9 mouse cellular contexts compared by ENCODE assay signal in genomic region chr7:5052438-5052837, GRCm38 (mm10). TPM values are rescaled to one million over a fixed set of nuclear protein-coding genes. Genes with fewer than 3 reads are reported as not detected.
A peak's percentile ranks its signal among the peaks of the same experiment; 100 is the strongest.
DNase-seq lines count a peak whose midpoint lies in the region; ATAC-seq lines count a peak whose summit lies in the region.
"Had no signal": no experiment of that assay in that cellular context is flagged by ENCODE, and none has a peak within 500 bp of the region (broad histone marks: within the 10 kb centered on the region; RNA-seq: fewer than 3 reads in every experiment).

No protein-coding gene starts in this region.

- peak overlapping the region; percentile 91 for H3K4me3 ChIP-seq in heart, embryonic 12.5 days
- H3K4me3 ChIP-seq in hindbrain, embryonic 10.5 days: peak overlapping the region; percentile 87
- H3K4me3 ChIP-seq in midbrain, embryonic 12.5 days: peak overlapping the region; percentile 80

- no peak for DNase-seq in heart, postnatal 25 days (ENCODE audit: low spot score)
- DNase-seq in ES-CJ7 (ENCODE audit: low read depth, low spot score): peak; percentile 50
- DNase-seq in hindbrain, embryonic 10.5 days (ENCODE audit: low spot score): no peak
- DNase-seq in ovary, postnatal 10 days (ENCODE audit: low spot score): no peak
- no peak for DNase-seq in lung, postnatal 4 days
- DNase-seq: left cerebral cortex, postnatal 4 days had no signal

- H3K9me3 ChIP-seq in heart, embryonic 12.5 days (replicated peaks): no peaks in the 10 kb centered on the region
- 0 out of 2 replicates have a peak, but pooled peaks cover 4% of the 10 kb centered on the region for H3K9me3 ChIP-seq in hindbrain, embryonic 10.5 days
- no peaks in the 10 kb centered on the region for H3K9me3 ChIP-seq in midbrain, embryonic 12.5 days

- intact Hi-C loops in heart, postnatal 25 days (cut with DNase I): loop anchor here (5.0 kb wide), 2 partner anchors 40 to 185 kb away; partner anchors contain the start of genes Fiz1 and Zfp524

- peaks cover 41% of the 10 kb centered on the region for H3K4me1 ChIP-seq in heart, embryonic 12.5 days (replicated peaks)
- peaks cover 54% of the 10 kb centered on the region for H3K4me1 ChIP-seq in hindbrain, embryonic 10.5 days (replicated peaks)
- H3K4me1 ChIP-seq in midbrain, embryonic 12.5 days: peaks cover 39% of the 10 kb centered on the region

- 7% methylated on average over 10 of the region's 12 CpGs for WGBS in heart, embryonic 12.5 days
- WGBS in hindbrain, embryonic 10.5 days: 2% methylated on average over 12 of the region's 12 CpGs
- WGBS in midbrain, embryonic 12.5 days: 3% methylated on average over 11 of the region's 12 CpGs

- no peak for ATAC-seq in heart, embryonic 12.5 days (ENCODE audit: insufficient number of reproducible peaks, low FRiP score)
- ATAC-seq in midbrain, embryonic 12.5 days (ENCODE audit: low FRiP score, low read depth): no peak
- ATAC-seq in megakaryocyte progenitor cell, adult 5-6 weeks (replicated peaks; ENCODE audit: poor library complexity): no peak

- peaks cover 59% of the 10 kb centered on the region for H3K27me3 ChIP-seq in heart, embryonic 12.5 days (replicated peaks)
- H3K27me3 ChIP-seq in hindbrain, embryonic 10.5 days (ENCODE audit: insufficient read depth, poor library complexity, severe bottlenecking): peaks cover 66% of the 10 kb centered on the region
- peaks cover 55% of the 10 kb centered on the region for H3K27me3 ChIP-seq in midbrain, embryonic 12.5 days

- H3K9ac ChIP-seq in heart, embryonic 12.5 days: peak overlapping the region; percentile 88
- H3K9ac ChIP-seq in midbrain, embryonic 12.5 days (replicated peaks): peak overlapping the region; percentile 89

- H3K4me2 ChIP-seq in heart, embryonic 12.5 days: peak overlapping the region; percentile 88
- peak overlapping the region; percentile 69 for H3K4me2 ChIP-seq in midbrain, embryonic 12.5 days (replicated peaks)

- no peak overlapping the region for H3K27ac ChIP-seq in heart, embryonic 12.5 days (ENCODE audit: poor library complexity, severe bottlenecking)
- H3K27ac ChIP-seq in hindbrain, embryonic 10.5 days: peak overlapping the region; percentile 66
- no peak overlapping the region for H3K27ac ChIP-seq in midbrain, embryonic 12.5 days (replicated peaks)

- no peaks in the 10 kb centered on the region for H3K36me3 ChIP-seq in heart, embryonic 12.5 days
- H3K36me3 ChIP-seq in hindbrain, embryonic 10.5 days: no peaks in the 10 kb centered on the region
- no peaks in the 10 kb centered on the region for H3K36me3 ChIP-seq in midbrain, embryonic 12.5 days

RNA-seq across cellular contexts. Expression of gene Zfp580, which starts 1.1 kb away (rescaled TPM):
- polyA plus RNA-seq in heart, embryonic 12.5 days (2016; fragmentation: Nextera tagmentation; extraction: Ambion mirVana): 16.6 and 17.7 TPM in 2 replicates
- 1 to 10 TPM; 5.6 to 5.8 TPM for total RNA-seq in heart, postnatal 25 days (2021)
- 37.7 and 53.4 TPM in 2 replicates for polyA plus RNA-seq in hindbrain, embryonic 10.5 days (2016; fragmentation: Nextera tagmentation; extraction: Ambion mirVana)
- polyA plus RNA-seq in midbrain, embryonic 12.5 days (2016; fragmentation: Nextera tagmentation; extraction: Ambion mirVana): 54.6 and 56.3 TPM in 2 replicates
- 2.3 and 3.0 TPM in 2 replicates for total RNA-seq in megakaryocyte progenitor cell, adult 5-6 weeks (2015)
- total RNA-seq in megakaryocyte progenitor cell, adult 5-6 weeks (2017): 0.24 and 0.67 TPM in 2 replicates

RNA-seq across cellular contexts. Expression of gene U2af2, which starts 9.5 kb away (rescaled TPM):
- 81.7 and 83.9 TPM in 2 replicates for polyA plus RNA-seq in heart, embryonic 12.5 days (2016; fragmentation: Nextera tagmentation; extraction: Ambion mirVana)
- 10 to 100 TPM; 66.9 to 71.1 TPM for total RNA-seq in heart, postnatal 25 days (2021)
- 179 and 180 TPM in 2 replicates for polyA plus RNA-seq in hindbrain, embryonic 10.5 days (2016; fragmentation: Nextera tagmentation; extraction: Ambion mirVana)
- 148 and 160 TPM in 2 replicates for polyA plus RNA-seq in midbrain, embryonic 12.5 days (2016; fragmentation: Nextera tagmentation; extraction: Ambion mirVana)
- total RNA-seq in megakaryocyte progenitor cell, adult 5-6 weeks (2015): 99.3 TPM in 2 replicates
- 225 and 247 TPM in 2 replicates for total RNA-seq in megakaryocyte progenitor cell, adult 5-6 weeks (2017)

RNA-seq across cellular contexts. Expression of gene Zfp784, which starts 14.2 kb away (rescaled TPM):
- 3.6 and 4.9 TPM in 2 replicates for polyA plus RNA-seq in heart, embryonic 12.5 days (2016; fragmentation: Nextera tagmentation; extraction: Ambion mirVana)
- 1 to 10 TPM; 5.3 to 6.1 TPM for total RNA-seq in heart, postnatal 25 days (2021)
- 3.3 and 3.9 TPM in 2 replicates for polyA plus RNA-seq in hindbrain, embryonic 10.5 days (2016; fragmentation: Nextera tagmentation; extraction: Ambion mirVana)
- 5.4 and 5.8 TPM in 2 replicates for polyA plus RNA-seq in midbrain, embryonic 12.5 days (2016; fragmentation: Nextera tagmentation; extraction: Ambion mirVana)
- total RNA-seq in megakaryocyte progenitor cell, adult 5-6 weeks (2015): 0.72 and 1.5 TPM in 2 replicates
- 1.6 and 1.7 TPM in 2 replicates for total RNA-seq in megakaryocyte progenitor cell, adult 5-6 weeks (2017)

RNA-seq across cellular contexts. Expression of gene 4632433K11Rik, which starts 18.5 kb away (rescaled TPM):
- polyA plus RNA-seq in heart, embryonic 12.5 days (2016; fragmentation: Nextera tagmentation; extraction: Ambion mirVana): not detected in 2 replicates
- not detected for total RNA-seq in heart, postnatal 25 days (2021)
- 0.34 TPM in 1 of 2 replicates, not detected in the other for polyA plus RNA-seq in hindbrain, embryonic 10.5 days (2016; fragmentation: Nextera tagmentation; extraction: Ambion mirVana)
- polyA plus RNA-seq in midbrain, embryonic 12.5 days (2016; fragmentation: Nextera tagmentation; extraction: Ambion mirVana): not detected in 2 replicates
- not detected in 2 replicates for total RNA-seq in megakaryocyte progenitor cell, adult 5-6 weeks (2015)
- 0.88 TPM in 1 of 2 replicates, not detected in the other for total RNA-seq in megakaryocyte progenitor cell, adult 5-6 weeks (2017)
- total RNA-seq: left cerebral cortex, postnatal 4 days had no signal

RNA-seq across cellular contexts. Expression of gene Epn1, which starts 27.6 kb away (rescaled TPM):
- 52.1 TPM in 2 replicates for polyA plus RNA-seq in heart, embryonic 12.5 days (2016; fragmentation: Nextera tagmentation; extraction: Ambion mirVana)
- total RNA-seq in heart, postnatal 25 days (2021): 100 to 1,000 TPM; 178 to 187 TPM
- 61.3 and 76.8 TPM in 2 replicates for polyA plus RNA-seq in hindbrain, embryonic 10.5 days (2016; fragmentation: Nextera tagmentation; extraction: Ambion mirVana)
- 67.3 and 69.8 TPM in 2 replicates for polyA plus RNA-seq in midbrain, embryonic 12.5 days (2016; fragmentation: Nextera tagmentation; extraction: Ambion mirVana)
- 41.0 and 42.0 TPM in 2 replicates for total RNA-seq in megakaryocyte progenitor cell, adult 5-6 weeks (2015)
- 37.0 and 51.5 TPM in 2 replicates for total RNA-seq in megakaryocyte progenitor cell, adult 5-6 weeks (2017)
